Mouse (Mus musculus) hindbrain, embryonic 16.5 days (tissue): ENCODE results near the gene Pigw. TPM values are rescaled to one million over a fixed set of nuclear protein-coding genes. Genes with fewer than 3 reads are reported as not detected.
"Not testable (repeated sequence)": the region's sequence is repeated elsewhere in the genome, so short reads cannot be mapped to it uniquely, and the experiment has no call there.

Experiments
- ATAC-seq: fragments of 200-750 bp; cut with Nextera tagmentation; 2 replicates; pipeline ENCODE4 v1.8.0; 2017; ENCODE audit warnings: moderate TSS enrichment, moderate library complexity
- H3K27ac ChIP-seq: fragments of 300-500 bp; sonication (generic); 2 replicates; pipeline ENCODE4 v1.5.1; 2014; ENCODE audit warnings: low read depth, mild to moderate bottlenecking, control low read depth, low read length, moderate library complexity
- H3K27me3 ChIP-seq: fragments of 300-500 bp; sonication (generic); replicated peaks from 2 replicates; pipeline ENCODE4 v1.6.1; 2014; ENCODE audit warnings: low read length; ENCODE audit not compliant: control insufficient read depth, insufficient read depth
- H3K36me3 ChIP-seq: fragments of 300-500 bp; sonication (generic); 2 replicates; pipeline ENCODE4 v1.6.1; 2014; ENCODE audit warnings: mild to moderate bottlenecking, low read length, moderate library complexity, mixed read lengths; ENCODE audit not compliant: control insufficient read depth, insufficient read depth
- H3K4me1 ChIP-seq: fragments of 300-500 bp; sonication (generic); 2 replicates; pipeline ENCODE4 v1.6.1; 2014; ENCODE audit warnings: low read depth, low read length; ENCODE audit not compliant: control insufficient read depth, insufficient read depth
- H3K4me2 ChIP-seq: fragments of 300-500 bp; sonication (generic); 2 replicates; pipeline ENCODE4 v1.6.1; 2014; ENCODE audit warnings: mild to moderate bottlenecking, low read length, control low read depth, moderate library complexity
- H3K4me3 ChIP-seq: fragments of 300-500 bp; sonication (generic); 2 replicates; pipeline ENCODE4 v1.5.1; 2014; ENCODE audit warnings: mild to moderate bottlenecking, low read length, control low read depth, moderate library complexity
- H3K9ac ChIP-seq: fragments of 300-500 bp; sonication (generic); 2 replicates; pipeline ENCODE4 v1.6.1; 2014; ENCODE audit warnings: low read depth, mild to moderate bottlenecking, control low read depth, low read length, moderate library complexity
- H3K9me3 ChIP-seq: fragments of 300-500 bp; sonication (generic); 2 replicates; pipeline ENCODE4 v1.6.1; 2014; ENCODE audit warnings: mild to moderate bottlenecking, low read length, moderate library complexity; ENCODE audit not compliant: control insufficient read depth
- WGBS: fragments of 180-500 bp; shearing (Covaris S2); extraction: QIAGEN DNeasy Blood & Tissue Kit; methylation state at CpG from one replicate; pipeline ENCODE4 v1.1.7; 2014; 5-methylcytosine and 5-hydroxymethylcytosine counted together
- polyA plus RNA-seq: library from polyadenylated mRNA; unstranded; fragments of >200 nt; fragmentation: Nextera tagmentation; extraction: Ambion mirVana; gene quantifications from 2 replicates; pipeline ENCODE4 v1.2.1, GENCODE M21; 2015

Pigw gene
- polyA plus RNA-seq, 1 experiment from 2014 or later: 2.5 TPM

DNA sequence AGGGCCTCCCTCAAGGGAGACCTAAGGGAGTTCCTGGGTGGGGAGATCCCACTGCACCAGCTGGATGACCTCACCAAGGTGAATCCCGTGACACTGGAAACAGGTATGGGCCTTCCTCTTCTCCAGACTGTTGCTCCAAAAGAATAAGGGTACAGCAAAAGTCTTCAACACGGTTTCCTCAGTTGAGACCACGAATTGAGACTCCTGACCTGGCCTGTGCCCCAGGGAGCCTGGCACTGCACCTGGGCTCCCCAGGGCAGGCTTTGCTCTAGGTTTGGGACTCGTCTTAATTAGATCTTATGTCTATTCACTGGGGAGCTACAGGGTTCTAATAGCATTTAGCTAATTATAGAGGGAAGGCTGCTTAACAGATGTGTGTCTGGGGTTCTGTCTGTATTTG lies 5.2 kb upstream of the Pigw start:
- H3K9me3 ChIP-seq: no peaks in the 10 kb centered on the region
- 89% methylated on average over 4 of the region's 4 CpGs for WGBS
- H3K27me3 ChIP-seq: no peaks in the 10 kb centered on the region
- no peak overlapping the region for H3K27ac ChIP-seq
- peaks cover 32% of the 10 kb centered on the region for H3K36me3 ChIP-seq
- ATAC-seq: no peak
- H3K4me3 ChIP-seq: no peak overlapping the region
- H3K4me1 ChIP-seq: peaks cover 9% of the 10 kb centered on the region
- no peak overlapping the region for H3K4me2 ChIP-seq
- no peak overlapping the region for H3K9ac ChIP-seq

DNA sequence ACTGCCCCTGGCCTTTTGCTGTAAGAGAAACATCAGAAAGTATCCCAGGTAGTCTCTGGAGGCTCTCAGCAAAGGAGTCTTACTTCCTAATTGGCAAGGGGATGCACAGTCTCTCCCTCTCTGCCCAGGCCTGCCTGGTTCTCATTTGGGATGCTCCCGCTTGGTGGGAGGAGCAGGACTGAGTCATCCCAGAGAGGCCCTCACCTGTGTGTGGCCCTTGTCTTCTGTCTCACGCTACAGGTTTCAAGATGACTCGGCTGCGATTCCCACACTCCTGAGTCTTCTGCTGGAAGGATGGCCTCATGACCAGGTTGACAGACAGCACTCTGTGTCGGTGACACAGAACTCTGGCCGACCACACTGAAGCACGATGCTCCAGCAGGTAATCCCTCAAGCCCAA lies 2.3 kb upstream of the Pigw start:
- ATAC-seq: no peak
- WGBS: 95% methylated on average over 7 of the region's 7 CpGs
- no peak overlapping the region for H3K4me3 ChIP-seq
- no peak overlapping the region for H3K4me2 ChIP-seq
- H3K27ac ChIP-seq: no peak overlapping the region
- peaks cover 17% of the 10 kb centered on the region; the same call in 1 of the 2 replicates for H3K36me3 ChIP-seq
- H3K27me3 ChIP-seq: no peaks in the 10 kb centered on the region
- H3K9me3 ChIP-seq: no peaks in the 10 kb centered on the region
- peaks cover 16% of the 10 kb centered on the region for H3K4me1 ChIP-seq
- H3K9ac ChIP-seq: no peak overlapping the region

DNA sequence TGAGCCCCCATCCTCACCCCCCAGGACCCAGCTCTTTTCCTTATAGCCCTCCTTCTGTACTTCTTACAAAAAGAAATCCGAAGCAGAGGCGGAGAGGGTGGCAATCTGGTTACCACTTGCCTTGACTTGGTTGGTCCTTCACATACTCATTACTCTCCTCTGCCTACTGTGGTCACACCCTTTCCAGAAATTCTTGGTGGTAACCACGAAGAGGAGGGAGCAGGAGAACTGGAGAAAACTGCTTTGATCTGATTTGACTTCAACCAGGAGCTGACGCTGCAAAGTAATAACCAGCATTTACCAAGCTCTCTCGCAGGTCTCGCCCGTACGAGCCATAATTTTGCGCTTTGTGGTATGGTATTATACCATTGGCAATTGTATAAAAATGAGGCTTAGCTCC lies 886 bp upstream of the Pigw start:
- peak overlapping the region; percentile 87 for H3K27ac ChIP-seq
- ATAC-seq: 0 out of 2 replicates have a peak, but pooled peaks have one; percentile 1
- no peaks in the 10 kb centered on the region for H3K9me3 ChIP-seq
- no peaks in the 10 kb centered on the region for H3K27me3 ChIP-seq
- 63% methylated on average over 9 of the region's 9 CpGs for WGBS
- peaks cover 16% of the 10 kb centered on the region for H3K4me1 ChIP-seq
- peak overlapping the region; percentile 96 for H3K4me3 ChIP-seq
- H3K9ac ChIP-seq: peak overlapping the region; percentile 90
- H3K4me2 ChIP-seq: peak overlapping the region; percentile 71
- peaks cover 11% of the 10 kb centered on the region; the same call in 1 of the 2 replicates for H3K36me3 ChIP-seq

DNA sequence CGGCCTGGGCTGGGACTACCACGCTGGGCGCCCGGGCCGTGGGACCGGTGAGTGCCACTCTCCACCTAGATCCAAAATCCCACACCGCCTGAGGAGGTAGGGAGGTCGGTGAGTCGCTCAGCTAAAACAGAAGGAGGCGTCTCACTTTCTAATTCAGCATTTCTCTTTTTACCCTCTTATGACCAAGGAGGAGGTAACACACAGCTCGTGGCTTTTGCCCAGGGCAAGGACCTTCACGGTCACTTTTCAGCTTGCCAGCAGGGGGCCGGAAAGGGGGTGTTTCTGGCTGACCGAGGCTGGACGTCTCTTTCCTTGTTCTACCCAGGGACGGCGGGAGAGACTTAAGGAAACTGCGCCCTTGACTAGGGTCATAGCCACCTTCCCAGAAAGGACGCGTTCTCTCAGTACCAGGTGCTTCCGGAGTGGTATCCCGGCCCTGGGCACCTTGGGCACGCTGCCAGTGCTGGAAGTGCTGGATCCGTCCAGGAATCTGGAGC lies 428 bp upstream of the Pigw start:
- Histone ChIP-seq H3K4me3 (peak overlapping the region; percentile 96), H3K9ac (peak overlapping the region; percentile 90), H3K4me1 (peaks cover 16% of the 10 kb centered on the region), H3K27ac (peak overlapping the region; percentile 87), H3K27me3 (no peaks in the 10 kb centered on the region), H3K4me2 (peak overlapping the region; percentile 71), H3K9me3 (no peaks in the 10 kb centered on the region), H3K36me3 (peaks cover 9% of the 10 kb centered on the region; the same call in 1 of the 2 replicates)
- no peak; the same call in none of the 2 replicates for ATAC-seq
- under 1% methylated on average over 24 of the region's 24 CpGs for WGBS

DNA sequence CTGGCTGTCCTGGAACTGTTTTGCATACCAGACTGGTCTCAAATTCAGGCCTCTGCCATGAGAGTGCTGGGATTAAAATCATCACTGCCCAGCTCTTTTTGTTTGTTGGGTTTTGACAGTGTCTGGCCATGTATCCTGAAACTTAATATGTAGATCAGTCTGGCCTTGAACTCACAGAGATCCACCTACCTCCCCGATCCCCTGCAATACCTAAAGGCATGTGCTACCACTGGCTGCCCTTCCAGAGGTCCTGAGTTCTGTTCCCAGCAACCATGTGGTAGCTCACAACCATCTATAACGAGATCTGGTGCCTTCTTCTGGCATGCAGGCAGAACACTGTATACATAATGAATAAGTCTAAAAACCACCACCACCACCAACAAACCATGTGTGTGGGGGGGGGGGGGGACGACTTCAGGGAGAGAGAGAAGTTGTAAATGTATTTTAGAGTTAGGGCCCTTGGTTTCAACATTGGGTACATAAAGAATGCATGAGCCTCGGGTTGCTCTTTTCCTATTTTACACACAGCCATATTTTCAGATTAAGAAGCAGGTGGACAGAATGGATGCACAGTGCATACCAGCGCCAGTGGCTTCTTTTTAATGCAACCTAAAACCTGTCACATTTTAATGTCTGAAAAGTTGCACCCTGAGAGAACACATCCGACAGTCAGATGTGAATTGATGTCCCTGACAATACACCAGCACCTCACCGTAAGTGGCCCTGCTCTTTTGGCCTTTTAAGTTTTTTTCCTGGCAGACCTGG lies 896 bp downstream of the Pigw start:
- H3K4me1 ChIP-seq: peaks cover 16% of the 10 kb centered on the region
- peak overlapping the region; percentile 90 for H3K9ac ChIP-seq
- peak overlapping the region; percentile 96 for H3K4me3 ChIP-seq
- peak; percentile 22; the same call in 1 of the 2 replicates for ATAC-seq
- no peaks in the 10 kb centered on the region for H3K27me3 ChIP-seq
- 24% methylated on average over 7 of the region's 7 CpGs for WGBS
- no peaks in the 10 kb centered on the region for H3K9me3 ChIP-seq
- H3K27ac ChIP-seq: peak overlapping the region; percentile 87
- H3K36me3 ChIP-seq: no peaks in the 10 kb centered on the region; the same call in 1 of the 2 replicates
- H3K4me2 ChIP-seq: peak overlapping the region; percentile 71

DNA sequence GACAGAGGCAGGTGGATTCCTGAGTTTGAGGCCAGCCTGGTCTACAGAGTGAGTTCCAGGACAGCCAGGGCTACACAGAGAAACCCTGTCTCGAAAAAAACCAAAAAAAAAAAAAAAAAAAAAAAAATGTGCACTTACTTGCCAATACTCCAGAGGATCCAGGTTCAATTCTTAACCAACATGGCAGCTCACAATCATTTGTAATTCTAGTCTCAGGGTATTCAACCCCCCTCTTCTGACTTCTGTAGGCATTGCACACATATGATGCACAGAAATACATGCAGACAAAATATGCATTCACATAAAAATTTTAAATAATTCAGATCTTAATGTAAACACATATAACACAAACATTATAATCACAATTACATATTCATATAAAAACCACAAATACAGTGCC lies 4.1 kb downstream of the Pigw start:
- not testable (repeated sequence) for H3K4me3 ChIP-seq, H3K4me2 ChIP-seq, H3K27me3 ChIP-seq, H3K27ac ChIP-seq, H3K36me3 ChIP-seq, H3K9me3 ChIP-seq, ATAC-seq, H3K9ac ChIP-seq
- H3K4me1 ChIP-seq: peaks cover 14% of the 10 kb centered on the region
- no CpG with 5 or more reads among the region's 1 CpGs for WGBS

DNA sequence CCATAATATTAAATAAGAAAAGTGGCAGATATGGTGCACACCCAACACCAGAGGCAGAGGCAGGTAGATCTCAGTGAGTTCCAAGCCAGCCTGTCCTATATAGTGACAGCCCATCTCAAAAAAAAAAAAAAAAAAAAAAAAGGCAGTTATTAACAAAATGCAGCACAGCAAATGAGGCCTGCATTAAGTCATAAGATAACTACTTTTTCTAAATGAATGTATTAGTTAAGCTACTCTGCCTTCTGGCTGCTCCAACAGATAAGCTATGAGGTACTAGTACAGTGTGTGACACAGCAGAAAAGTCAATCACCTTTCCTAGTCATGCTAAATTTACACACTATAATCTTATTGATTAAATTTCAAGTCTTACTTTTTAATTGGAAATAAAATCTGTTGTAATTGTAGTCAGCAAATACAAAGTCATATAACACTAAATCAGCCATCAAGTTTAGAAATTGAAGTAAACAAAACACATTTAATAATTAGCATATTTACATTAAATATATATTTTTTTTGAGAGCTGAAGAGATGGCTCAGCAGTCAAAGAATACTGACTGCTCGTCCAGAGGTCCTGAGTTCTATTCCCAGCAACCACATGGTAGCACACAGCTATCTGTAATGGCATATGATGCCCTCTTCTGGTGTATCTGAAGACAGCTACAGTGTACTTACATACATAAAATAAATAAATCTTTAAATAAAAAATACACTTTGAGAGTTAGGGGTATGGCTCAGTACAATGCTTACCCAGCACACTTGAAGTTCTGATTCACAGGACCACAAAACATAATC lies 6.8 kb downstream of the Pigw start:
- Histone ChIP-seq H3K27me3 (no peaks in the 10 kb centered on the region), H3K9me3 (no peaks in the 10 kb centered on the region), H3K4me2 (no peak overlapping the region), H3K4me3 (no peak overlapping the region), H3K4me1 (peaks cover 10% of the 10 kb centered on the region), H3K9ac (no peak overlapping the region), H3K36me3 (no peaks in the 10 kb centered on the region), H3K27ac (no peak overlapping the region)
- ATAC-seq: no peak
- 82% methylated on average over 1 of the region's 1 CpGs for WGBS

DNA sequence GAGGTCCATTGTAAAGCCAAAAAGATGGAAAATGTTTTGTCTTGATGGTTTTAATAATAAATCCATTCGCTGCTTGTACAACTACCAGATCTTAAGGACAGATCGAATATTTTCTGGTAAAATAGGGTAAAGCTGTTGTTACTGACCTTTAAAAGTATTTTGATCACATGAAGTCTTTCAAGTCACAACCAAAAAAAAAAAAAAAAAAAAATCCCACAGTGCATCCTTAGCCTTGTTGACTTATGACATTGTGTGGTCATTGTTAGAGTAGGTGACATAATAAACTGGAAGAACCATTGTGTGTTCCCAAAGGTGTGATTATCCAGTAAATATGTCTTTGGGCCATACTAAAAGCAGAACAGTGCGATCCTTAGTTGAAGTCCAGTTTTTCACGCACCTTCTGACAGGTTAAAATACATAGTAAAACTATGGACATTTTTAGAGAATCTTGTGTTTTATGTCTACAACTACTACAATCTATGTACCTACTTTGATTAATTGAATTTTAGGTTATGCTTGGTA lies 8.5 kb downstream of the Pigw start:
- Histone ChIP-seq H3K4me1 (peaks cover 19% of the 10 kb centered on the region), H3K9me3 (no peaks in the 10 kb centered on the region), H3K27me3 (no peaks in the 10 kb centered on the region), H3K4me3 (peak overlapping the region; percentile 98), H3K9ac (peak overlapping the region; percentile 95), H3K36me3 (no peaks in the 10 kb centered on the region), H3K27ac (peak overlapping the region; percentile 100), H3K4me2 (peak overlapping the region; percentile 57)
- 75% methylated on average over 4 of the region's 4 CpGs for WGBS
- no peak for ATAC-seq

DNA sequence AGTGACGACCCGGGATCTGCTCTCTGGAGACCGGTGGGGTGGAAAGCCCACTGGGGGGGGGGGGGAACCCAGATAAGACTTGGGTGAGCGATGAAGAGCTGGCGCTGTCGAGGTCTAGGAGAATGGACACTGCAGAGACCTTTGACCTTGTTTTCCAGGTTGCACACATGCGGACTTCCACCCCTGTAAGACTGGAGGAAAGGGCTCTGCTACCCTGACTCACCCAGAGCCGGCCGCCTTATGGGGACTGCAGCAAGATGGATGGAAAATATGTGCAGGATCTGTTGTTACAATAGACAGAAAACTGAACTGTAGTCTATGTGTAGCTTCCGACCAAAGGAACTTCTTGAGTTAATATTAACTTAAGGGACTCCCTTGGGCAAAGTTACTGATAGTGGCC lies 9.0 kb downstream of the Pigw start:
- no peaks in the 10 kb centered on the region for H3K9me3 ChIP-seq
- H3K27ac ChIP-seq: peak overlapping the region; percentile 100
- no peaks in the 10 kb centered on the region for H3K27me3 ChIP-seq
- peak overlapping the region; percentile 57 for H3K4me2 ChIP-seq
- H3K4me3 ChIP-seq: peak overlapping the region; percentile 98
- ATAC-seq: peak; percentile 54
- H3K4me1 ChIP-seq: peaks cover 19% of the 10 kb centered on the region
- H3K9ac ChIP-seq: peak overlapping the region; percentile 95
- WGBS: 0% methylated on average over 8 of the region's 10 CpGs
- no peaks in the 10 kb centered on the region for H3K36me3 ChIP-seq
